Mouse (Mus musculus): ENCODE data around the gene Tm6sf1.

Gene Tm6sf1

DNA sequence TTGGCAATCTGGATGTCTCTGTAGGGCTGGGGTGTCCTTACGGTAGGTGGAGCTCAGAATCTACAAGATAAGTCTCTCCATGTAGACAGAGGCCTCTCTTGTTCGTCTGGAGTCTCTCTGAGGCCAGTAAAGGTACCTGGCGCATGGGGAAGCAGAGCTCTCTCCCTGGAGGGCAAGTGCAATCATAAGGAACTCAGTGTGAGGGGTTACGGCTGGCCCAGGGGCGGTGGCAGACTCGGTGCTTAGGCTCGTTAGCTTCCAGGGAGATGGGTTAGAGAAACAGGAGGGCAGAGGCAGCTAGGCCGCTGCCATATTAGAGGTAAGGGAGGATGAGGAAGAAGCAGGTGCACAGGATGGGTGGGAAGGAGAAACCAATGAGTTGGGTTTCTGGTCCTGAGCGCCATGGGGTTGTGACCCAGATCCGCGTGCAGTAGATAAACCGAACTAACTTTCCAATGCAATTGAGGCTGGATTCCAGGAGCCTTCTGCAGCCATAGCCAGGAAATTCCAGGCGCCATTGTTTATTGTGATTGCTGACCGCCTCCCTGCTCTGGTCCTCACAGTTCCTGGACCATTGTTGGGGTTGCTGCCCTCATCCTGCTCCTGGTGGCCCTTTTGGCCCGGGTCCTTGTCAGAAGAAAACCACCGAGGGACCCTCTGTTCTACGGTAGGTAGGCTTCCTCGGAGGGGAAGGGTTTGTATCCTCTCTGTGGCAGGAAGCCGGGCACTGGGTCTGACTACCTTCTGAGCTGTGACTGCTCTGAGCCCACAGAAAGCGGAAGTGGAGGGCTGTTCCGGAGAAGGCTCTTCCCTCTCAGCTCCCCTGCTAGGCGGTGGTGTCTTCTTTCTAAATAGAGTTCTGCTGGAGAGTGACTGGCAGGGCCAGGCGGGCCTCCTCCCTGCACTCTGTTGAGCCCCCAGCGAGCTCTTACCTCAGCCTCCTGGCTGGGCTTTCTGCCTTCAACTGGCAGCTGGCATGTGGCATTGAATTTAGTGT lies 4.1 kb downstream of the Tm6sf1 start:
- no peak for TF ChIP-seq GATA4 (IDR thresholded peaks at IDR 0.05; ENCODE audit: insufficient replicate concordance, low read length)

DNA sequence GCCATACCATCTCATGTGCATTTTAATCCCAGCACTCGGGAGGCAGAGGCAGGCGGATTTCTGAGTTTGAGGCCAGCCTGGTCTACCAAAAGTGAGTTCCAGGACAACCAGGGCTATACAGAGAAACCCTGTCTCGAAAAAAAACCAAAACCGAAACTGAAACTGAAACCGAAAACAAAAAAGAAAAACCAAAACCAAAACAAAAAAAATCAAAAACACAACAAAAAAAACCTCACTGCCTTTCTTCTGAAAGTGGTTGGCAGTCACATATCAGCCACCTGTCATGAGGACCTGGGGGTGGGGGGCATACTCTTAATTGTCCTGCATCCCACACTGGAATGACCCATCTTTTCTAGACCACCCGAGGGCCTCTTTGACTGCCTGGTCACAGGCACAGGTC lies 5.8 kb downstream of the Tm6sf1 start:
- TF ChIP-seq GATA4 (IDR thresholded peaks at IDR 0.05; ENCODE audit: insufficient replicate concordance, low read length): no peak

DNA sequence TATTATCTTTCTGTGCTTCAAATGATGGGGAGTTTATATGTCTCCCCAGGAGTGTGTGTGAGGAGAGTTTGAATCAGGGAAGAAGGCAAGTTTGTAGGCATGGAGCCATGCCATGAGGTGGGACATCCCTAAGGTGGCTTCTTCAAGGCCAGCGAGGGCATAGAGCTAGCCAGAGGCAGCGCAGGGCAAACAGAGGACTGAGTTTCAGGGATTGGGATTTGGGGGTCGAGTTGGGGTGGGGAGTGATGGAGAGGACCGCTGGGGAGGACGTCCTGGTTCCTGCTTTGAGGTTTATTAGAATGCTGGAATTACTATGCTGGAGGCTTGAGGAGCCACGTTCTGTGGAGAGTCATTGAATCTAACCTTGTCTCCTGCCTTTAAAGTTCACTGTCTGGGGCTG lies 7.1 kb downstream of the Tm6sf1 start:
- no peak for TF ChIP-seq GATA4 (IDR thresholded peaks at IDR 0.05; ENCODE audit: insufficient replicate concordance, low read length)

DNA sequence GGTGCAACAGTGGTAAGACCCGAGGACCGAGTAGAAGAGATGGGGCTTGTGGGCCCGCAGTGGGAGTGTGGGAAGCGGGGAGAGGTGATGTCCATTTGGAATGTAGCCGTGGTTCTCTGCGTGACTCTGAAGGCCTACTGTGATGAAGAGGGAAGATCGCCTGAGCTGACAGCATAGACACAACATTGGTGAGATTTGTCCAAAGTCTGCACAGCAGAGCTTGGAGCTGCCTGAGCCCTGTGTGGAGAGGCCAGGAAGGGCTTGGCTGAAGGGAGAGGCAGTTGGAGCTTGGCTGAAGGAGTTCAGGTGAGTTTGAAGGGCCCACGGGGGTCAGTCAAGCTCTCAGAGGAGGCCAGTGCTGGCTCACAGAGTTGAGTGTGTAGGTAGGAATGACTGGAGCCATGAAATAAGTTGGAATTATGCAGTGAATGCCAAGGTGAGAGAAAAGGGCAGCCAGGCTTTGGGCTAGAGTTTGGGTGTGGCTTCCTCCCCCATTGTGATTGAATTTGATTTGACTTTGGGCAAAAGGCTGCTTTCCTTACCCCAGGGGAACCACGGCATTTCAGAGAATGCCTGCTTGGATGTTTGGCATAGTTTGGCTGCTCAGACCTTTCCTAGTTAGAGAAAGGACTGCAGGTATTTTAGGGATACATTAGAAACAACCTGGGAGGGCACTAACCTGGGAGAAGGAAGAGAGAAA lies 8.6 kb downstream of the Tm6sf1 start:
- TF ChIP-seq GATA4 (IDR thresholded peaks at IDR 0.05; ENCODE audit: insufficient replicate concordance, low read length): no peak

DNA sequence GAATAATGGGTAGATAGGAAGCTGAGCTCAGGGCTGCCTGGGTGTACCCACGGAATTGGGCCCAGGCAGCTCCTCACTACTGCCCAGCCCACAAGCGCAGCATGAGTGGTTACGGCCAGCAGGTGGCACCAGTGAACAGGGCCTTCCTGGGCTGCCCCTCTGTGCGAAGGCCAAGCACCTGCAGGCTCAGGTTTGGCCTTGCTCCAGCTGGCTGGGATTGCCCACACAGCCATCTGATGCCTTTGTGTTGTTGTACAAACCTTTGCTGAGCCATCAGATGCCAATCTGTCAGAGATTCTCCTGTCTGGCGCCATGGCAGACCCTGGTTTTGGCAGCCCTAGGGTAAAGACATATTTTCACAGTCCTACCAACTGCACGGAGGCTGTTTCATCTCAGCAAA lies 9.4 kb downstream of the Tm6sf1 start:
- TF ChIP-seq GATA4 (IDR thresholded peaks at IDR 0.05; ENCODE audit: insufficient replicate concordance, low read length): no peak

- TF ChIP-seq GATA4 (IDR thresholded peaks at IDR 0.05; ENCODE audit: insufficient replicate concordance, low read length): no peak
These were observed 13.8 kb downstream of the Tm6sf1 start for GRCm38 (mm10) chr7:81872493-81873013.

- peak; percentile 70; the same call in 1 of the 2 replicates for TF ChIP-seq GATA4 (IDR thresholded peaks at IDR 0.05; ENCODE audit: insufficient replicate concordance, low read length)
These were observed 15.0 kb downstream of the Tm6sf1 start for GRCm38 (mm10) chr7:81873807-81874206.

- TF ChIP-seq GATA4 (IDR thresholded peaks at IDR 0.05; ENCODE audit: insufficient replicate concordance, low read length): no peak
These were observed 15.8 kb downstream of the Tm6sf1 start for GRCm38 (mm10) chr7:81874636-81875035.

- no peak for TF ChIP-seq GATA4 (IDR thresholded peaks at IDR 0.05; ENCODE audit: insufficient replicate concordance, low read length)
These were observed 16.6 kb downstream of the Tm6sf1 start for GRCm38 (mm10) chr7:81875372-81875771.

GRCm38 (mm10) chr7:81880286-81880685 lies 21.5 kb downstream of the Tm6sf1 start:
- no peak for TF ChIP-seq GATA4 (IDR thresholded peaks at IDR 0.05; ENCODE audit: insufficient replicate concordance, low read length)

DNA sequence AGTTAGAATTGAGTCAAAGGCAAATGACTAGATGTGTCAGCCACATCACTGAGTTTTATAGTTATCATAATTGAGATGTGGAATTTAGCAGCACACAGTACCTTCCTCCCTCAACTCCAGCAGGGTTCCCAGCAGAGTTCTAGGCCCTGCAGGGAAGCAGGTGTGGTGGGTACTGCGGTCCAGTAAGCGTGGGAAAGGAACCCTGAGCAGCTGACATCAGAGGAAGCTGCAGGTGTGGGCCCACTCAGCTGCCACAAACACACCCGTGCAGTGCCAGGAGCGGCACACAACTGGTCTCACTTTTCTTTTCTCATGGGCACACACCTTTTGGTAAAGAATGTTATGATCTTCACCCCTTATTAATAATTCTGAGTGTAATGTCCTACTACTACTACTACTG lies 22.0 kb downstream of the Tm6sf1 start:
- TF ChIP-seq GATA4 (IDR thresholded peaks at IDR 0.05; ENCODE audit: insufficient replicate concordance, low read length): no peak

GRCm38 (mm10) chr7:81881600-81881999 lies 22.8 kb downstream of the Tm6sf1 start:
- no peak for TF ChIP-seq GATA4 (IDR thresholded peaks at IDR 0.05; ENCODE audit: insufficient replicate concordance, low read length)

DNA sequence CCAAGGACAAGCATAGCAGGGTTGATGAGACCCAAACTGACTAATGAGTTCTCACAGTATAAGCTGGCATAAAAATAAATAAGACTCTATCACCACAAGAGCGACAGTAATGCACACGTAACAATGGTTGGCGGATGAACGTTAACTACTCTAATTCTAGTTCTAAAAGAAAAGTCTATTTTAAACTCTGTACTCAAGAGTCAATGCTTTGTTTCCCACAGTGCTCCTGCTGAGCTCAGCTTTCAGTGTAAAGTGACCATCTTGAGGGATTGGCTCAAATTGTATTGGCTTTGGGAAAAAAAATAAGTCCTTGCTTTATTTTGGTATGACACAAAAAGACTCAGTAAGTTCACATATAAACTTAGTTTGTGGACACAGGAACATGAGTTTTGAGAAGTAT lies 26.3 kb downstream of the Tm6sf1 start:
- TF ChIP-seq GATA4 (IDR thresholded peaks at IDR 0.05; ENCODE audit: insufficient replicate concordance, low read length): no peak

GRCm38 (mm10) chr7:81899361-81899760 lies 40.6 kb downstream of the Tm6sf1 start:
- no peak for TF ChIP-seq GATA4 (IDR thresholded peaks at IDR 0.05; ENCODE audit: insufficient replicate concordance, low read length)

DNA sequence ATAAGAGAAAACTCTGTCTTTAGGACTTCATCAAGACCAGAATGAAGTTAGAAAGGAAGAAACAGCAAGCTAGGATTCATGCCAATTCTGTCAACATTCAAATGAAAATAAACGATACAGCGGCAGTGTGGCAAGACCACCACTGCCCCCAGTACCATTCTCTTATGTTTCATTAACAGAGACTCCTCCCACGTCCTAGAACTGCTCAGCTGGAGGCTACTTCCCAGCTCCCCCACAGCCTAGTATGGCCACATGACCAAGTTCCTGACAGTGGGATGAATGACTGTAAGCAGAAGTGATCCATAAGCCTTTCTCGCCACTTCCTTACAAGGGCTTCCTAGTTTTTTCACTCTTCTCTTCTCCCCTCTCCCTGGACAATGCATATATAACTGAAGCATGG lies 45.3 kb downstream of the Tm6sf1 start:
- TF ChIP-seq GATA4 (IDR thresholded peaks at IDR 0.05; ENCODE audit: insufficient replicate concordance, low read length): no peak

DNA sequence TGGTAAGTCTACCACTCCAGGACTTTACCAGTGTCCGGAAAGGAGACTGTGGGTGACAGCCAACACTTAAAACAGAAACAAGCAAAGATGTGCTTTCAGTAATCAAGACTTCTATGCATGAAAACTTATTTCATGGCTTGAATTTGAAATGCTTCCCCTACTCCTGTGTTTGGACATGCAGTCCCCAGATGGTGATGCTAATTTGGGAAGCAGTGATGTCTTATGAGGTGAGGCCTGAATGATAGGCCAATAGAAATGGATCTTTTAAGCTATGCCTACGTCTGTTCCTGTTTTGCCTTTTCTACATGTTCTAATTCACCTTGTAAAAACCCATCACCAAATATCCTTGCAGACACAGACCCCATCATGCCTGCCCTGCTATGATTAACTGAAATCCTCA lies 46.1 kb downstream of the Tm6sf1 start:
- TF ChIP-seq GATA4 (IDR thresholded peaks at IDR 0.05; ENCODE audit: insufficient replicate concordance, low read length): no peak
